Mouse (Mus musculus): ENCODE data around the gene Naip2.

DNA sequence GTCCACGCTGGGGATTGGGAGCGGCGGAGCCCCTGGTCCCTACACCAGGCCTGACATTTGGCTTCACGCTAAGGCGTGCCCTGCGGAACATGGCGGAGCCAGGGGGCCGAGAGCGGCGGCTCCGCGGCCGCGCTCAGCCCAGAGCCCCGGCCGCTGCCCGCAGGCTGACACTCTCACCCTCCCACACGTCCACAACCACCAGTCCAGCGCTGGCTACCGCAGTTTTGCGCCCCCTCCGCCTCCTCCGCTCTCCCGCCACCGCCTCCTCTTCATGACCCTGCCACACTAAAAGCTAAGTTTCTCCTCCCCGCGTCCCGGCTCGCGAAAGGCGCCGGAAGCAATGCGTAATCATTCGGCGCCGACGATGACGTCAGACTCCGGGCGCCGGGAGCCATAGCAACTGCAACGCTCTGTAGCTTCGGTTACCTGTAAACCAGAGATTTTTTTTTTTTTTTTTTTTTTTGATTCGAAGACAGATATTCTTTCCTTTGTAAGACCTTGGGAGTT, 98.1 kb downstream of the Naip2 start, which contains the start of gene Bdp1:
- TF ChIP-seq CTCF (conservative IDR thresholded peaks at IDR 0.05; ENCODE audit: low read length), result no peak
- TF ChIP-seq NANOG (IDR thresholded peaks at IDR 0.05; ENCODE audit: borderline replicate concordance, low read length), result no peak
- no peak for TF ChIP-seq POU5F1 (IDR thresholded peaks at IDR 0.05; ENCODE audit: borderline replicate concordance, low read length)

Measured in E14TG2a.4 (cell line).